Mouse (Mus musculus): ENCODE measurements around the gene Dmrta2.

Gene Dmrta2

DNA sequence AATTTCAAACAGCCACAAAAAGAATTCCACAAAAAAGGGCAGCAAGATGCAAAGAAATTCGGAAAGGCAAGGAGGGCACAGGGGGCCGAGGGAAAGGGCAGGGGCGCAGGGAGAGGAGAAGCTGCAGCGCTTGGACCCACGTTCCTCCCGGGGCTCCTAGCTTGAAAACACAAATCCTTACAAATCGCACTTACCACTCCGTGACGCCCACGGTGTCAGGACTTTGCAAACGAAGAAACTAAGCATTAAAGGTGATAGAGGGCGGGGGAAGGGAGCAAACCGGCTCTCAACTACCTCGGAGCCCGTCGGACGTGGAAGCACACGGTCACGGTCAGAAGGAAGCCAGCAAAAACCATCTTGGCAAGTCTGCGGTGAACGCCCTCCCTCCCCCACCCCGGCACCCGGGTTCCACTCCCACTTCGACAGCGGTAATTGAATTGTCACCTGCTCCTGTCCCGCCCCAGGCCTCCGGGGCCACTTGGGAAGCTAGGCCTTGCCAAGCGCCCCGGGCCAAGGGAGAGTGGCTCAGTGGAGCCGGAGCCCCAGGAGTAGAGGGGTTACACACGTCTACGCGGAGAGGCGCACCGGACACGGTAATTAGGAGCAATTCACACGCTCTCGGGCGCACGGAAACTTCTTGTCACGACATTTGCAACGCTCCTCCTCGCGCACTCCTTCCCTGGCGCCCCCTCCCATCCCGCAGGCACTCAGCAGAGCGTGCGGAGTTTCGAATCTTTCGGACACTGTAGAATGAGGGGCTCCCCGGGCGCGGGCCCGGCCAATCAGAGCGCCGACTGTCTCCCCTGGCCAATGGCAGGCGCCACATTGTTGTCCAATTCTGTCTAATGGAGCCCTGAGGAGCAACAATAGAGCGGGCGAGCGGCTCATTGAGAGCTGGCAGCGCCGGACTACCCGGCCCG lies at the start of gene Dmrta2:
TSS of gene Dmrta2 (plus strand) at position 906 of the 920 bp plus-strand sequence.
- peak; percentile 86 for DNase-seq (ENCODE audit: low spot score)

DNA sequence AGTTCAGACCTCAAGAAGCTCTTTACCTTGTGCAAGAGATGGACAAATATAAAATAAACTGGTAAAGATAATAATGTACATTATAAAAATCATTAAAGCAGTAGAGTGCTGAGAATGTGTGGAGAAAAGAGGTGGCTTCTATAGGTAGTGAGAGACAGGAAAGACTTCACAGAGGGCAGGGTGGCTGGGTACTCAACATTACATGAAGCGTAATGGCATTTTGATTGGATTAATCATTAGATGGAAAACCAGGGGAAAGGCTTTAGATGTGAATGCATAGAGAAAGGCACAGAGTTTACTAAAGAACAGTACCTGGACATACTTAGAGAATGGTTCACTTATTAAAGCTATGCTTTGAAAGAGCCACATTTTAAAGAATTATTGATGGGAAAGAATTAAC lies 48.8 kb upstream of the Dmrta2 start:
- no peak for DNase-seq (ENCODE audit: low spot score)

DNA sequence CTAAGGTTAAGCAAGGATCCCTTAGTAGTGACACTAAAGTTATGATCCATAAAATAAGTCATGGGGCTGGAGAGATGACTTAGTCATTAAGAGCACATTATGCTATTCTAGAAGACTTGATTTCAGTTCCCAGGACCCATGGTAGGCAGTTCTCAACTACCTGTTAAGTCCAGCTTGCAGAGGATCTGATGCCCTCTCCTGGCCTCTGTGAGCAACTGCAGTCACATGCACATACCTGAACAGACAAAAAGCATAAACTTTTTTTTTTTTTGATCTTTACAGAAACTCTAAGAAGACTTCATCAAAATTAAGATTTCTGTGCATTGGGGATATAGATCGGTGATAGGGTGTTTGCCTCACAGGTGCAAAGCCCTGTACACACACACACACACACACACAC lies 47.4 kb upstream of the Dmrta2 start:
- peak; percentile 18 for DNase-seq (ENCODE audit: low spot score)

DNA sequence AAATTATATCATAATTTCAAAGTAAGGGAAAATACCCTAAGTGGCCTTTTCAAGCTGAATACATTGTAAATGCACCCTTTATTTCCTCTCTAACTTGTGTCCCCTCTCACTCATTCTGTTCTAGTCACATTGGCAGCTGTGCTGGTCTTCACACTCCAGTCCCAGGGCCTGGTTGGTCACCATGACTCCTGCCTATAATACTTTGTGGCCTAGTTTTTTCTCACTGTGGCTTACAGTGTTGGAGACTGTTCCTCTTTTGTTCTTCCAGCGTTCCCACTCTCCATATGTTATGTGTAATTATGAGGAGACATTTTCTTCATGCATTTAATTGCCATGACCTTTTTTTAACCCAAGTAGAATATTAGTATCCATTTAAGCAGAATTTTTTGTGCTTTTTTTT lies 46.9 kb upstream of the Dmrta2 start:
- DNase-seq (ENCODE audit: low spot score) = no peak

DNA sequence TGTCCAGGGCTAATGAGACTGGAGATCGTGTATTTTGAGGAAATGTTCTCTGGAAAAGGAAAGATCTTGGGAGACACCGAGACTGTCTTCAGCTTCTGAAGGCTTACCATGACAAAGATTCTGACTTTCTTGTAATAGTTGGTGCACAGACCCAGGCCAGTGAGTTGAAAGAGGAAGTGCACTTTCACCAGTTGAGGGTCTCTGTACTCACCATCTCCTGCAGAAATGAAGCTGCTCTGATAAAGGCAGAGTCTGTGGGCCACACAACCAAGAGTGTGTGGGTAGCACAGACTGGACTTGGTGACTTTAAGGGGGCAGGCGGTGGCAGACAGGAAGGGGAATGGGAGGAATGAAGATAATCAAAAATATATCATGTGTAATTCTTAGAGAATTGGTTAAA lies 41.3 kb upstream of the Dmrta2 start:
- no peak for DNase-seq (ENCODE audit: low spot score)

DNA sequence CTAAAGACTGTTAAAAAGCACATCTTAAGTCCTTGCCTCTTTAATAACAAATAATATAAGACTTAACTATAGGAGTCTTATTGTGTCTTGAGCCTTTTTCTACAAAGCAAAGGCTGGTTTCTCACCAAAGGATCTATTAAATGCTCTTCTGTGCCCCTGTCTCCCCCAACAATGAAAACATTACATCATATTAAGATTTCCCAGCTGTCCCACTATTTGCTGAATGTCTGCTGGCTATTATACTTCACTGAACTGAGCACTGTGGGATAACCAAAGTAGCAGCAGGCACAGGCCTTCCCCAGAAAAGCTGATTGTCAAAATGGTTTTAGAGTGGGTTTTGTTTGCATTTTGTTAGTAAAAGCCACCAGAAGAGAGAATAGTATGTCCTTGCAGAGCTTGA lies 38.6 kb upstream of the Dmrta2 start:
- no peak for DNase-seq (ENCODE audit: low spot score)

DNA sequence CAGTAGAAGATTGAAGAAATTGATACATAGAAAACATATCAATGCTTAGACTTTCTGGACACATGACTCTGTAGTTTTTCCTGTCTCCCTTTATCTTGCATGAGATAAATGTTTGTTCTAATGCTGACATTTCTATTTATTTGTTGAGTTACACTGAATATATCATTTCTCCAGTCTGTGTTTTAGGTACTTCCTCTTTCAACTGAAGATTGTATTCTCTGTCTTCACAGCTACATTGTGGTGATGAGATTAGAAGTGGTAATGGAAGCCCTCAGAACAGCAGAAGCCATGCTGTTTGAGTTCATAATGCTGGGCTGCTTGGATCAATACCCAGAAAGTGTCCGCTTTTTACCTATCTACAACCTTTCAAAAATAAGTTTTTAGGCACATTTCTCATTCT lies 32.3 kb upstream of the Dmrta2 start:
- DNase-seq (ENCODE audit: low spot score) = no peak

DNA sequence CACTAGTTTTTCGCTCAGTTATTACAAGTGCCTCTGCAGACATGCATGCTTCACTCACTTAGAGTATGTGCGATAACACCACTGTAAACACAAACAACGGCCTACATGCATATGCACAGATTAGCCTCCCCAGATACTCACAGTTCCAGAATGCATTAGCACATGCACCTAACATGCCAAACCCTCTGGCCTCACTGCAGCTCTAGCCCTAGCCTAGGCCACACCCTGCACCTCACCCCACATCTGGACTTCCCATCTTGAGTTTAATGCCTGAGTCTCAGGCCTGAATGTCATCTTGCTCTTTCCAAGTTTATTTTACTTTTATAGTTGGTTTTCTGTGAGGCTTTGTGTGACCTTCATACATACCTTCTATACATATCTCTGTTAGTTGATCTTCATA lies 28.5 kb upstream of the Dmrta2 start:
- no peak for DNase-seq (ENCODE audit: low spot score)

DNA sequence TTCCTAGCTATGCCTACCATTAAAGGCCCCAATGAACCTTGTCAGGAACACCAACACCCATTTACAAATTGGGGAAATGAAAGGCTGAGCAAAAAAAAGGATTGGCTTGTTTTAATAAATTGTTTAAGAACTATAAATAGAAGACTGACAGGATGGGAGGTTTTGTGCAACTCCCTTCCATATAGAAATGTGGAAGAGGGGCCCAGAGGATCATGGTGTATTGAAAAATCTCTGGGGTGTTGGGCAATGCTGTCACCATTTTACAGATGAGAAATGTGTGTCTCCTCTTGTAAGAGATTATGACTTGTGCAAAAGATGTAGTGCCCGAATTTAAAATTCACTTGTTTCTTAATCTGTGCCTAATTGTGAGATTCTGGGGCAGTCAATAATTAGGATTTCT lies 24.3 kb upstream of the Dmrta2 start:
- DNase-seq (ENCODE audit: low spot score) = no peak

DNA sequence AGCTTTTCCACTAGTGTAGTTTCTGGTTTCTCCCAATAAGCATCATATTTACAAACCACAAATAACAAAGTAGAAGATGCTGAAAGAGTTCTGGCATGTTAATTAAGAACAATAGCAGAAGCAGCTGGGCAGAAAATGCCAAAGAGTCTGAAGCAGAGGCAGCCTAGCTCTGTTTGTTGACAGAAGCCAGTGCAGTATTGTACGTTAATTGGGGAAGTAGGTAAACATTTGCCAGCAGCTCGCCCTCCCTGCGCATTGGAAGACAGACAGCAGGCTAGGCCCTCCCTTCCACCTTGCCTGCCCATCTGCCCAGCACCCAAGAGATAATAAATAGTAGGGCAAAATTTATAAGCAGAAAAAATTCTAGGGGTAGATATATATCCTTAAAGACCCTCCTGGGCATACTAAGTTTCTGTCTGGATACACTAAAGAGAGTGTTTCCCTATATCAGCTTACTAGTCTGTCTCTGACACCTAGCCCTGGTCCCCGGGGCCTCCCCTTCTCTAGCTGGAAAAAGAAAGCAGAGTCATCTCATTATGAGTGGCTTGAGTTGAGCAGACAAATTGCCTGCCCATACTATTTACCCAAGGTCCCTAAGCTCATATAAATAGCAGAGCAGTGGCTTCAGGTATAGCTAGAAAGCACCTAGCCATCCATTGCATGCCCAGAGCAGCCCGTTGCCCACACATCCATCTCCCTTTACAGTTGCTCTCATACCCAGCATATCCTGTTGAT lies 17.5 kb upstream of the Dmrta2 start:
- no peak for DNase-seq (ENCODE audit: low spot score)

DNA sequence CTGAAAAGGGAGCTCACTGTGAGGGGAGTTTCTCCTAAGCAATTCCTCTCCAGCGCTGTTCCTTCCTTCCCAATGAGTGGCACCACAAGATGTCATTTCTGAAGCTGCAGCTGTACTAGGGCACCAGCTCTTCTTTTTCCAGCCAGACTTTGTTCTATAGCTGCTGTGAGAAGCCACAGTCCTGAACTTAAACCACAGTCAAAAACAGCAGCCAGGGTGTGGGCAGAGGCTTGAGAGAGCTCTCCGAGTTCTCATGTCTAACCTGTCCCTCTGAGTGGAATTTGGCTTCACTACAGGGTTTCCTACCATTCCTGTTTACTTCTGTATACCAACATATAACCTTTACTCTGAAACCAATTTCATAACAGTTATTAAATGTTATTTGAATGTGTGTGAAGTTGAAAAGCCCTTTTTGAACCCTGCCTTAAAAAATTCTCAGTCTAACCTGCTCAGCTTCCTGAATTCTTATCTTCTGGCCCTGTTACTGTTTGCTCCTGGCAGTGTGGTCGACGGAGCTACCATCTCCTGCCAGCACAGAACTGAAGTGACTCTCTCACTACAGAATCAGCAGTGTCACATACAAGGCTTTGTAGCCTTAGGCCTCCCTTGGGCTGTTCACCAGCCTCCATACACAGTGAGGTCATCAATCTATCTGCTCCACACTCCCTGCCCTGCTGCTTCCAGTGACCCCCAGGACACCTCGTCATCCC lies 14.1 kb upstream of the Dmrta2 start:
- DNase-seq (ENCODE audit: low spot score) = no peak

DNA sequence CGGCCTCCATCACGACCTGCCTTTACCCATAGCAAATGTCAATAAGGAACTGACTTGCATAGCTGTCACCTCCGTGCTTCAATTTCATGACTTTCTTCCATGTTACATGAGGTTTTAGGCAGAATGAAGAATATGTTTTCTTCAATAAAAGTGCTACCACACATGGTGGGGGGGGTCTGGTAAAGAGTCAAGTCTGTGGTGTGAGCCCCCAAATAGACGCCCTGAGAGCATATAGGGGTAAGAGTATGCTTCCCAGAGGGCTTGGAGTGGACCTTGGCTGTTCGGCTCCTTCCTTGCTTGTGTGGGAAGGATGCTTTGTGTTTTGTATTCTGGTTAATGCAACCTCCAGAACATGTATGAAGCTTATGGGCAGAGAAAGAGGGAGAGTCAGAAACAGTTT lies 8.3 kb upstream of the Dmrta2 start:
- DNase-seq (ENCODE audit: low spot score) = no peak

DNA sequence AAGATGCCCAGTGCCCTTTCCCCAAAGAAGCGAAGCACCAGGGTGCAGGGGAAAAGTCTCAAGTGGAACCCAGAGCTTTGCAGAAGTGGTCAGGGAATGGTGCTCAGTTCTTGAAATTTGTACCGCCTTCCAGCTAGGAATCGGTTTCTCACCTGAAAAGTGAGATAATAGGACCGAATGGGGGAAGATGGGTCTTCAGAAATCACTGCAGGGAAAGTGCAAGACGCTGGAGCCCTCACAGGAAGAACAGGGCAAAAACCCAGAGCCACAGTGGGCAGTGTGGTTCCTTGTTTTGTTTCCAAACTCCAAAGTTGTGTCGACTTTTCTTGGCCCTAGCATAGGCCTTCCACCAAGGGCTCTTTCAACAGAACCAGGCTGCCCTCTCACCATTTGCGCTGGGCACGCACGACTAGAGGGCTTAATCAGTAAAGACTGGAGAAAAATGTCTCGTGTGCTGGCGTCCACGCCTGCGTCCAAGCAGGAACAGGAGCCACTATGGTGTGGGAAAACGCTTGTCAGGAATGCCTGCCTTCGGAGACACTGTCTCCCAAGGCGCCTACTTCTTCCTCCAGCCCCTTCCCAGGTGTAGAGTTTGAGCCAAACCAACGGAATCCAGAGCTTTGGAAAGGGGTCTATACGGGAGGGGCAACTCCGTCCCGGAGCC lies 3.7 kb upstream of the Dmrta2 start:
- DNase-seq (ENCODE audit: low spot score) = peak; percentile 10

DNA sequence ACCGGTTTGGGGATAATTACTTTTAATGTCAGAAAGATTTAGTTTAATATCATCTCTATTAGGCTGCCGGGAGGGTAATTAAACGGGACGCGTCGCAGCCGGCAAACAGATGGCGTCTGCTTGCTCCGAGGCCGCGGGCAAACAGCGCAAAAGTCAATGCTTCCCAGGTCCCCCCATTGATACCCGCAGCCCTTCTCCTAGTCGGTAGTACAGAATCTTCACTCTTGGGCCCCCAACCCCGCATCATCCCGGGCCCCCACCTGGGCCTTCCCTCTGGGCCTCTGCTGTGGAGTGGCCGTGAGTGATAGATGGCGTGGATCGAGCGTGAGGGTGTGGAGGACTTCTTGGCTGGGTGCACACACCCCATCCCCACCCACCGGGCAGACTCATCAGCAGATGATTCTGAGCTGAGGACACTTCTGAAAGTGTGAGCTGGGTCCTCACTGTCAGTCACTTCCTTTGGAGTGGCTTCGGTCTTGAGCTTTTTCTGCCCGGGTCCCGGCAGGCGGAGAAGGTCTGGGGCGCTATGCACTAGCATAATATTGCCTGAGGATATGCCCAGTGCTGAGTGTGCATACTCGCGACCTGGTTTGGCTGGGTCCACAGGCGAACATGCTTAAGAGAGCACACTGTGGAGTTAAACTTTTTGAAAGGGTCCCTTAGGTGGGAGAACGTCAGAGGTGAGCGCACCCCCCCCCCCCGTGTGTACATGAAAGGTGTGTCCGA lies 3.0 kb upstream of the Dmrta2 start:
- peak; percentile 23 for DNase-seq (ENCODE audit: low spot score)

DNA sequence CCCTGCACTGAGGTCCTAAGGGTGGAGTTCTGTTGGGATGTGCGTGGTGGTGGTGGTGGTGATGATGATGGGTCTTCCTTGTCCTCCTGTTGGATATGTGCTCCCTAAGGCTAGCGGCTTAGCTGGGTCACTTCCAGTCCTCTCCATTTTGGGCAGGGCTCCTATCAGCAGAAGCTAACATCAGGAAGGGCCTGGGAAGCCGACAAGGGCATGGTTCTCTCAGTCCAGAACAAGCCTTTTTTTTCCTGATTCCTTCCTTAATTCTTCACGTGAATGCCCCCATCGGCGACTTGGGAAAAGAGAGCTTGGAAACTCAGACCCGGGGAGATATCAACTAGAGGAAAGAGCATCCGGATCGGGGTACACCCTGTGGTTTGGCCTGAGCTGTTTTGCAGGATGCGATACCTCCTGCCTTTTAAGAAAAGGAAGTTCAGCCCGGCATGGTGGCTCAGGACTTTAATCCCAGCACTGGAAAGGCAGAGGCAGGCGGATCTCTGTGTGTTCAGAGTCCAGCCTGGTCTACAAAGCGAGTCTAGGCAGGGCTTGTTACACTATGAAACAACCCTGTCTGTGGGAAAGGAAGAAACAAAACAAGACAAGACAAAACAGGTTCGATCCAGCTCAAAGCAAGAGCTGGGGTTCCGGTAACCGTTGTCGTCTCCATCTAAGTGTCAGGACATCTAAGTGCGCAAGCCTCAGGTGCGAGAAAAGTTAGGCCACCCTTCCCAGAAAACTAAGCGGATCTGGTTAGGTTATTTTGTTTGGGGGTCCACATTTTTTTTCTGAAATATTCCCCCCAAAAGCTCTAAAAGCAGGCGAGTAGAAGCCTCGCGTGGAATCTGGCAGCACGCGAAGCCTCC lies 2.2 kb upstream of the Dmrta2 start:
- DNase-seq (ENCODE audit: low spot score) = peak; percentile 20

DNA sequence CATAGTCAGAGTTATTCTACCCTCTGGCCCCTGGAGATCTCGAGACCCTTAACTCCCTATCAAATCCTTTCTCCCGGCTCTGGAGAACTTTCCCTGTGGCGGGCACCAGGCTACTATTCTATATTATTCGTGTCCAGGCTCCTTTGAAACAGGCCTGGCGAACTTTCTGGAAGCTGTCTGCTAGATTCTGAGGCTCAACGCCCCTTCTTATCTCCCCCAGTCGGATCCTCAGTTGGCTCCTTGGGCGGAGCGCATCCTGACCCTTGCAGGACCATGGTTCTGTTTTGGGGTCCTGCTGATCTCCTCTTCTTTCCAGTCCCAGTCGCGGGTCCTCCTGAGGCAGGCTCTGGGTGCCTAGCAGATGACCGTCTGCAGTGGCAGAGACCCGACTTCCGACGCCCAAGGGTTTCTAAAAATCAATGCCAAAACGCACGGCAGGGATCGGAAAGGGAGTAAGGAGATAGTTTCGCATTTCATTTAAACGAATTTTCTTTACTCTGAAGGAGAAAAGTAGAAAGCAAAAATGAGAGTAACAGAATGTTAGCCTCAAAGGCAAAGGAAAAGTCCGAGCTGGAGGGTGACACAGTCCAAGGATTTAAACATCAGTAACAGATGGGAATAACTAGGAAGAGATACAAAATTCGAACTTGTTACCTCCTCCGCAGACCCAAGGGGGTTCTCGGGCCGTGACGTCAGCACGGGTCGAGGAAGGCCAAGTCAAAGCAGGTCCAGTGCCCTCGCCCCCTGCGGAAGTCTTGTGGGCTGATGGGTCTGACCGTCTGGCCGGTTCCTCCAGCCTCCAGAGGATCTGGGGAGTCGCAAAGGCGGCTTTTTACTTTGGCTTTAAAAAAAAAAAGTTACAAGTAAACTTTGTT lies 1.3 kb upstream of the Dmrta2 start:
- peak; percentile 33 for DNase-seq (ENCODE audit: low spot score)

DNA sequence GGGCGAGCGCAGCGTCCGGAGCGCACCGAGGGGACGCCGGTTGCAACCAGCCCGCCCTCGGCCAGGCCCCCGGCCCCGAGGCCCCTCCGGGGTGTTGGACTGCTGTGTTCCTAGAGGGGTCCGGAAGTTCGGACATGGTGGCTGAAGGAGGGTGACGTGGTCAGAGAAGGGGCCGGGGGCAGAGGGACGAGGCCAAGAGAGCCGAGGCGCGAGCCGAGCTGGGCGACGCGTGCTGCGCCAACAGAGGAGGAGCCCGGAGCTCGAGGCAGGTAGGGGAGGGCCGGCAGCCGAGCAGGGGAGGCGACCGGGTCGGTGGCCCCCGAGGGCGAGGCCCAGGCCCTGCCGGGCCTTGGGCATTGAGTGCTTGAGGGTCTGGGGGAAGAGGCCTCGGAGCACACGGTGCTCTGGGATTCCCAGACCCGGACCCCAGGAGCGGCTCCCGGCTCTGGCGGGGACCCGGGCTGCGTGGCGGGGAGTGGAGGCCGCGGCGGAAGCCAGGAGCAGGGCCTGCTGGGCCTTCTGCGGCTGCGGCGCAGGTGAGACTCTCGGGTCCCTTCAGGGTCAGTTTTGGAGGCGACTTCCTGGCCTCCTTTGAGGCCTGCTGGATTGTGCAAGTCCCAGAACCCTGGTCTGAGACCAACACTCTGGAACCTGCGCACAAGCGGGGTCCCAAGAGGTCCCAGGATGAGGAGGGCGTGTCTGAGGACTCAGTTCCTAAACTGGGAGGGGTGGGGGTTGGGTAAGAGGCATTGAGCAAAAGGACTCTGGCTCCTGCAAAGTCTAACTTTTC lies 410 bp downstream of the Dmrta2 start:
- DNase-seq (ENCODE audit: low spot score) = peak; percentile 63

DNA sequence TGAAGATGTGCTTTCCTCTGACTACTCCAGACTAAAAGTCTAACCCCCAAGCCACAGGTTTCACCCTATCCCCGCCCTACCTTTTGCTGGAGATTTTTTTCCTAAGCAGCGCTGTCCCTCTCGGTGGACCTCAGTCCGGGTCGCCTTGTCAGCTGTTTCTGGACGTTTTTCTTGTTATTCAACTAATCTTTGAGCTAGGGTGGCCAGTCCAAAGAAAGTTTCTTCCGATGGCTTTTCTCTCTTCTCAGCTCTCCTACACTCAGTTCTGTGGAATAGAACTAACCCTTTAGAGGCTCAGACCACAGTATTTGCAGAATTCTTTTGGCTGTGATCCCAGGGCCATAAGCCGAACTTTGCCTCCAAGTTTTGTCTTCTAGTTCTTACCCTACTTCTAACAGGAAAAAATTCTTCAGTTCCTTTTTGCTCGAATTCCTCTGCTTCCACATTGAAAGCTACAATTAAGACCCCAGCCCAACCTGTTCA lies 1.0 kb downstream of the Dmrta2 start:
- DNase-seq (ENCODE audit: low spot score) = no peak
